Mouse (Mus musculus): ENCODE results near the gene Gm15557. TPM values are rescaled to one million over a fixed set of nuclear protein-coding genes. Genes with fewer than 3 reads are reported as not detected.

Gm15557 gene
- polyA plus RNA-seq, 1 experiment from 2014 or later, result not detected

Other genes starting within 250 kb of the Gm15557 start
- gene Trpc4ap, start 248.3 kb upstream of the Gm15557 start, polyA plus RNA-seq (2015; fragmentation: Nextera tagmentation; extraction: Ambion mirVana), result 172 and 180 TPM in 2 replicates
- gene Edem2, start 211.3 kb upstream of the Gm15557 start, polyA plus RNA-seq (2015; fragmentation: Nextera tagmentation; extraction: Ambion mirVana), result 42.4 and 46.5 TPM in 2 replicates
- gene Gm17581, start 204.9 kb upstream of the Gm15557 start, polyA plus RNA-seq (2015; fragmentation: Nextera tagmentation; extraction: Ambion mirVana), result not detected in 2 replicates
- 1.9 and 2.7 TPM in 2 replicates for gene Procr, start 189.6 kb upstream of the Gm15557 start, polyA plus RNA-seq (2015; fragmentation: Nextera tagmentation; extraction: Ambion mirVana)
- 13.1 TPM in 2 replicates for gene Mmp24, start 165.4 kb upstream of the Gm15557 start, polyA plus RNA-seq (2015; fragmentation: Nextera tagmentation; extraction: Ambion mirVana)
- gene BC029722, start 121.3 kb upstream of the Gm15557 start, polyA plus RNA-seq (2015; fragmentation: Nextera tagmentation; extraction: Ambion mirVana), result 30.5 and 32.5 TPM in 2 replicates
- gene Eif6, start 113.8 kb upstream of the Gm15557 start, polyA plus RNA-seq (2015; fragmentation: Nextera tagmentation; extraction: Ambion mirVana), result 159 and 160 TPM in 2 replicates
- 0.57 and 0.61 TPM in 2 replicates for gene Fam83c, start 105.9 kb upstream of the Gm15557 start, polyA plus RNA-seq (2015; fragmentation: Nextera tagmentation; extraction: Ambion mirVana)
- 63.5 and 79.0 TPM in 2 replicates for gene Uqcc1, start 10.4 kb upstream of the Gm15557 start, polyA plus RNA-seq (2015; fragmentation: Nextera tagmentation; extraction: Ambion mirVana)
- 2.4 and 4.3 TPM in 2 replicates for gene Gdf5, start 4.6 kb downstream of the Gm15557 start, polyA plus RNA-seq (2015; fragmentation: Nextera tagmentation; extraction: Ambion mirVana)
- 18.9 and 19.2 TPM in 2 replicates for gene Cep250, start 15.7 kb downstream of the Gm15557 start, polyA plus RNA-seq (2015; fragmentation: Nextera tagmentation; extraction: Ambion mirVana)
- 1.8 TPM in 2 replicates for gene 6430550D23Rik, start 67.2 kb downstream of the Gm15557 start, polyA plus RNA-seq (2015; fragmentation: Nextera tagmentation; extraction: Ambion mirVana)
- gene Ergic3, start 67.3 kb downstream of the Gm15557 start, polyA plus RNA-seq (2015; fragmentation: Nextera tagmentation; extraction: Ambion mirVana), result 341 and 364 TPM in 2 replicates
- gene Fer1l4, start 112.2 kb downstream of the Gm15557 start, polyA plus RNA-seq (2015; fragmentation: Nextera tagmentation; extraction: Ambion mirVana), result not detected in 2 replicates
- 6.1 and 6.4 TPM in 2 replicates for gene Spag4, start 124.4 kb downstream of the Gm15557 start, polyA plus RNA-seq (2015; fragmentation: Nextera tagmentation; extraction: Ambion mirVana)
- gene Cpne1, start 171.2 kb downstream of the Gm15557 start, polyA plus RNA-seq (2015; fragmentation: Nextera tagmentation; extraction: Ambion mirVana), result 31.9 and 34.5 TPM in 2 replicates
- gene Rbm12, start 171.2 kb downstream of the Gm15557 start, polyA plus RNA-seq (2015; fragmentation: Nextera tagmentation; extraction: Ambion mirVana), result 31.1 and 32.4 TPM in 2 replicates
- 24.1 and 24.2 TPM in 2 replicates for gene Gm28036, start 186.4 kb downstream of the Gm15557 start, polyA plus RNA-seq (2015; fragmentation: Nextera tagmentation; extraction: Ambion mirVana)
- gene Romo1, start 203.3 kb downstream of the Gm15557 start, polyA plus RNA-seq (2015; fragmentation: Nextera tagmentation; extraction: Ambion mirVana), result 363 and 422 TPM in 2 replicates
- gene Nfs1, start 203.5 kb downstream of the Gm15557 start, polyA plus RNA-seq (2015; fragmentation: Nextera tagmentation; extraction: Ambion mirVana), result 40.7 TPM in 2 replicates
- 579 and 585 TPM in 2 replicates for gene Rbm39, start 239.5 kb downstream of the Gm15557 start, polyA plus RNA-seq (2015; fragmentation: Nextera tagmentation; extraction: Ambion mirVana)